Mouse (Mus musculus): ENCODE measurements around the gene Pld6. TPM values are rescaled to one million over a fixed set of nuclear protein-coding genes. Genes with fewer than 3 reads are reported as not detected.
"Not testable (repeated sequence)": the region's sequence is repeated elsewhere in the genome, so short reads cannot be mapped to it uniquely, and the experiment has no call there.

Gene Pld6
- polyA plus RNA-seq, 1 experiment from 2014 or later = 1.6 TPM

DNA sequence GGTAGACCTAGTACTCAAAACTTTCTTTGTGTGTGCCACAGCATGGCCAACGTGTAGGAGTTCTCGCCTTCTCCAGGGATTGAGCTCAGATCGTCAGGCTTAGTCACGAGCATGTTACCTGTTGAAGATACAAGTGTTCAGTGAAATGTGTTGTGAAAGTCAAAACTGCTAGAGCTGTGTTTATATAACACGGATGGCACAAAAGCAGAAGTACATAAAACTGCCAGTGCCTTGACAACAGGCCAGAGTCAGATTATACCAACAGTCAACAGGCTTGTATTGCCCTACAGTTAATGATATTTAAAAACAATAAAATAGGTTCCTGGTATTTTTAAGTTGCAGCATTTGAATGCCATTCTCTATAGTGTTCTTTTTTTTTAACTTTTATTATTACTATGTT, 41.6 kb downstream of the Pld6 start:
- no peak overlapping the region for H3K27ac ChIP-seq (replicated peaks in 1 of 2; ENCODE audit: control insufficient read depth in 1 of 2, insufficient read depth in 1 of 2, low read depth in 2 of 2, low read length in 2 of 2)
- no peaks in the 10 kb centered on the region for H3K27me3 ChIP-seq (ENCODE audit: control insufficient read depth, insufficient read depth, low read length)
- WGBS = 89% methylated on average over 5 of the region's 5 CpGs
- ATAC-seq (ENCODE audit: insufficient number of reproducible peaks, insufficient read depth, low FRiP score, low read depth) = no peak
- no peak overlapping the region for H3K4me3 ChIP-seq (ENCODE audit: control insufficient read depth in 1 of 2, insufficient read depth in 1 of 2, low read depth in 1 of 2, low read length in 2 of 2)
- no peak overlapping the region for H3K9ac ChIP-seq (ENCODE audit: low read length)
- no peaks in the 10 kb centered on the region for H3K9me3 ChIP-seq (ENCODE audit: control insufficient read depth, low read length)
- no peak overlapping the region for H3K4me2 ChIP-seq (ENCODE audit: low read length)
- peaks cover 82% of the 10 kb centered on the region for H3K36me3 ChIP-seq (ENCODE audit: control insufficient read depth, insufficient read depth, low read length)
- H3K4me1 ChIP-seq (ENCODE audit: control insufficient read depth in 2 of 2, insufficient read depth in 2 of 2, low read length in 2 of 2) = no peaks in the 10 kb centered on the region

DNA sequence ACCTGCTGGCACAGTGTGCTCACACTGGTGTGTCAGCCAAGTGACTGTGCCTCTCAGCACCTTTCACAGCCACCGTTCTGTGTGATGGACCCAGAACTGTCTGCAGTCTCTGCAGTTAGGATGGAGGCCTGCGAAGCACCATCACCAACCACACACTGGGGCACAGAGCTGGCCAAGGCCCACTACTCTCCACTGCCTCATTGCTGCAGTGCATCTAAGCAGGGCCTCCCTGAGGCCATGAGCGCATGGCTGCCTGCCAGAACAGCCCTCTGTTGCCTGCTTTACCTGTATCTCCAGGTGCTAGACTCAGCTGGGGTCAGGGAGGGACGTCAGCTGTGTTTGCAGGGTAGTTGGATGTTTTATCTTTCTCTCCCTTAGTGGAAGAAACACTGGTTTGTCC, 43.1 kb downstream of the Pld6 start:
- H3K27ac ChIP-seq (replicated peaks in 1 of 2; ENCODE audit: control insufficient read depth in 1 of 2, insufficient read depth in 1 of 2, low read depth in 2 of 2, low read length in 2 of 2) = no peak overlapping the region
- no peak overlapping the region for H3K4me2 ChIP-seq (ENCODE audit: low read length)
- H3K36me3 ChIP-seq (ENCODE audit: control insufficient read depth, insufficient read depth, low read length) = peaks cover 82% of the 10 kb centered on the region
- ATAC-seq (ENCODE audit: insufficient number of reproducible peaks, insufficient read depth, low FRiP score, low read depth) = no peak
- WGBS = 92% methylated on average over 4 of the region's 4 CpGs
- H3K9ac ChIP-seq (ENCODE audit: low read length) = no peak overlapping the region
- no peak overlapping the region for H3K4me3 ChIP-seq (ENCODE audit: control insufficient read depth in 1 of 2, insufficient read depth in 1 of 2, low read depth in 1 of 2, low read length in 2 of 2)
- no peaks in the 10 kb centered on the region for H3K27me3 ChIP-seq (ENCODE audit: control insufficient read depth, insufficient read depth, low read length)
- H3K9me3 ChIP-seq (ENCODE audit: control insufficient read depth, low read length) = no peaks in the 10 kb centered on the region
- no peaks in the 10 kb centered on the region for H3K4me1 ChIP-seq (ENCODE audit: control insufficient read depth in 2 of 2, insufficient read depth in 2 of 2, low read length in 2 of 2)

DNA sequence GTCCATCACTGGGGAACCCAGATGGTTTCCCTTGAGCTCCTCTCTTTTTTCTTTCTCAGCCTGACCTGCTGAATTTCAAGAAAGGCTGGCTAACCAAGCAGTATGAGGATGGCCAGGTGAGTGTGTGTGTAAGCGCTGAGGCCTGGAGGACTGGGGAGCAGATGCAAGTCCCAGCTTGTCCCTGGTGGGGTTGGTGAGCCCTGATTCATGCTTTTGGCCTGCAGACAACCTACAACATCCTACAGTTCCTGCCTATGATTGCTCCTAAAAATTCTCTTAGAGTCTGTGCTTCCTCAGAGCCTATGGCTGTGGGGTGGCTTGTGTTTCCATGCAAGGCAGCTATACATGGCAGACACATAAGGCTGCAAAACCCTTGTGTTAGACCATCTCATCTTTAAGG, 43.7 kb downstream of the Pld6 start:
- H3K36me3 ChIP-seq (ENCODE audit: control insufficient read depth, insufficient read depth, low read length) = peaks cover 82% of the 10 kb centered on the region
- no peak for ATAC-seq (ENCODE audit: insufficient number of reproducible peaks, insufficient read depth, low FRiP score, low read depth)

GRCm38 (mm10) chr11:59743307-59743706, 44.1 kb downstream of the Pld6 start:
- WGBS = 95% methylated on average over 2 of the region's 2 CpGs
- no peak overlapping the region for H3K9ac ChIP-seq (ENCODE audit: low read length)
- H3K9me3 ChIP-seq (ENCODE audit: control insufficient read depth, low read length) = no peaks in the 10 kb centered on the region
- H3K4me3 ChIP-seq (ENCODE audit: control insufficient read depth in 1 of 2, insufficient read depth in 1 of 2, low read depth in 1 of 2, low read length in 2 of 2) = no peak overlapping the region
- no peak for ATAC-seq (ENCODE audit: insufficient number of reproducible peaks, insufficient read depth, low FRiP score, low read depth)
- H3K36me3 ChIP-seq (ENCODE audit: control insufficient read depth, insufficient read depth, low read length) = peaks cover 82% of the 10 kb centered on the region
- no peak overlapping the region for H3K27ac ChIP-seq (replicated peaks in 1 of 2; ENCODE audit: control insufficient read depth in 1 of 2, insufficient read depth in 1 of 2, low read depth in 2 of 2, low read length in 2 of 2)
- no peak overlapping the region for H3K4me2 ChIP-seq (ENCODE audit: low read length)
- no peaks in the 10 kb centered on the region for H3K4me1 ChIP-seq (ENCODE audit: control insufficient read depth in 2 of 2, insufficient read depth in 2 of 2, low read length in 2 of 2)
- no peaks in the 10 kb centered on the region for H3K27me3 ChIP-seq (ENCODE audit: control insufficient read depth, insufficient read depth, low read length)

More for the DNA sequence above, 43.7 kb downstream of the Pld6 start:
- H3K4me3 ChIP-seq (ENCODE audit: control insufficient read depth in 1 of 2, insufficient read depth in 1 of 2, low read depth in 1 of 2, low read length in 2 of 2) = no peak overlapping the region
- no peaks in the 10 kb centered on the region for H3K9me3 ChIP-seq (ENCODE audit: control insufficient read depth, low read length)
- H3K27ac ChIP-seq (replicated peaks in 1 of 2; ENCODE audit: control insufficient read depth in 1 of 2, insufficient read depth in 1 of 2, low read depth in 2 of 2, low read length in 2 of 2) = no peak overlapping the region
- 95% methylated on average over 1 of the region's 1 CpGs for WGBS
- H3K4me1 ChIP-seq (ENCODE audit: control insufficient read depth in 2 of 2, insufficient read depth in 2 of 2, low read length in 2 of 2) = no peaks in the 10 kb centered on the region
- no peak overlapping the region for H3K4me2 ChIP-seq (ENCODE audit: low read length)
- H3K27me3 ChIP-seq (ENCODE audit: control insufficient read depth, insufficient read depth, low read length) = no peaks in the 10 kb centered on the region
- H3K9ac ChIP-seq (ENCODE audit: low read length) = no peak overlapping the region

DNA sequence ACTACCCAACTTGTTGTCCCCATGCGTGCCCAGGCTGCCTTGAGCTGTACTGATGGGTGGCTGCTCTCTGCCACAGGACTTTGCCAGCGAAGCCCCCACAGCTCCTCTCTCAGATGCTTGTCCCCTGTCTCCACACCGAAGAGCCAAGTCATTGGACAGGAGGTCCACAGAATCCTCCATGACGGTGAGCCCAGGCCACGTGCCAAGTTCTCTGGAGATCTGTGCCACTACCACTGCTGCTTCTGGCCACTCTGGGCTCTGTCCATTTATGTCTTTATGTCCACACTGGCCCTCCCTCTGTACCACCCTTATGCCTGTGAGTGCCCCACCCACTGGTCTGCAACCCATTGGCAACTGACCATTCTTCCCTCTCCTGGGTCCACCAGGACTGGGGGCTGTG, 45.5 kb downstream of the Pld6 start:
- Histone ChIP-seq H3K36me3 (ENCODE audit: control insufficient read depth, insufficient read depth, low read length) (peaks cover 91% of the 10 kb centered on the region), H3K9me3 (ENCODE audit: control insufficient read depth, low read length) (no peaks in the 10 kb centered on the region), H3K4me3 (ENCODE audit: control insufficient read depth in 1 of 2, insufficient read depth in 1 of 2, low read depth in 1 of 2, low read length in 2 of 2) (no peak overlapping the region), H3K9ac (ENCODE audit: low read length) (no peak overlapping the region), H3K4me1 (ENCODE audit: control insufficient read depth in 2 of 2, insufficient read depth in 2 of 2, low read length in 2 of 2) (no peaks in the 10 kb centered on the region), H3K27me3 (ENCODE audit: control insufficient read depth, insufficient read depth, low read length) (no peaks in the 10 kb centered on the region), H3K27ac (replicated peaks in 1 of 2; ENCODE audit: control insufficient read depth in 1 of 2, insufficient read depth in 1 of 2, low read depth in 2 of 2, low read length in 2 of 2) (no peak overlapping the region), H3K4me2 (ENCODE audit: low read length) (no peak overlapping the region)
- no peak for ATAC-seq (ENCODE audit: insufficient number of reproducible peaks, insufficient read depth, low FRiP score, low read depth)
- 98% methylated on average over 5 of the region's 5 CpGs for WGBS

DNA sequence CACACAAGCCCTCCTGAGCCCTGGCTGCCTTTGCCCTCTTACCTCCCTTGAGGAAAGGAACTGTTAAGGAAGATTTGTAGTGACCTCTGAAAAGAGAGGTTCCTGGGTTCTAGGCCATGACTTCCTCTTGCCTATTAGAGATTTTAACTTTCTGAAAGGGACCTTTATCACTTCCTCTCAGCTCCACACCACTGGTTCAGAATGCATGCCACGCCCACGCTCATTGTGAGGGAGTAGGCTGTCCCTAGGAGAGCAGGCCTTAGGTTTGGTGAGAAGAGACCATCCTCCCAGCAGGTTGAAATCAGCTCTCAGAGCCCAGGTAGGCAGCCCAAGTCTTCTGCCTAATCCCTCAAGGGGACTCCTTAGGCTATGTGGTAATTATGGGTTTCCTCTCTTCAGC, 47.4 kb downstream of the Pld6 start:
- no peak for ATAC-seq (ENCODE audit: insufficient number of reproducible peaks, insufficient read depth, low FRiP score, low read depth)
- H3K27me3 ChIP-seq (ENCODE audit: control insufficient read depth, insufficient read depth, low read length) = no peaks in the 10 kb centered on the region
- H3K27ac ChIP-seq (replicated peaks in 1 of 2; ENCODE audit: control insufficient read depth in 1 of 2, insufficient read depth in 1 of 2, low read depth in 2 of 2, low read length in 2 of 2) = no peak overlapping the region
- no peak overlapping the region for H3K4me2 ChIP-seq (ENCODE audit: low read length)
- H3K4me1 ChIP-seq (ENCODE audit: control insufficient read depth in 2 of 2, insufficient read depth in 2 of 2, low read length in 2 of 2) = no peaks in the 10 kb centered on the region
- H3K36me3 ChIP-seq (ENCODE audit: control insufficient read depth, insufficient read depth, low read length) = peaks cover 100% of the 10 kb centered on the region
- no peaks in the 10 kb centered on the region for H3K9me3 ChIP-seq (ENCODE audit: control insufficient read depth, low read length)
- no peak overlapping the region for H3K4me3 ChIP-seq (ENCODE audit: control insufficient read depth in 1 of 2, insufficient read depth in 1 of 2, low read depth in 1 of 2, low read length in 2 of 2)
- WGBS = 87% methylated on average over 2 of the region's 2 CpGs
- no peak overlapping the region for H3K9ac ChIP-seq (ENCODE audit: low read length)

DNA sequence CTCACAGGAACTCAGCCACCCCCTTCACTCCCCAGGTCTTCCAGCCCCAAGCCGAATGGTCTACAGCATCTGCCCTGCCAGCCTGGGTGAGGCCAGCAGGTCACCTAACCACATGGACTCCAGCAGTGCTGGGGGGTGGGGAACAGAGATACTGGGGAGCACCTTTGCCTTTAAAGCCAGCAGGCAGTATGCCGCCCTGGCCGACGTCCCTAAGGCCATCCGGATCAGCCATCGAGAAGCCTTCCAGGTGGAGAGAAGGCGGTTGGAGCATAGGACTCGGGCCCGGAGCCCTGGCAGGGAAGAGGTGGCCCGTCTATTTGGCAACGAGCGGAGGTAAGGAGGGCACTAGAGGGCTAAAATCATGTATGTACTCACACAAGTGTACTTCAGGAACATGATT, 50.2 kb downstream of the Pld6 start:
- ATAC-seq (ENCODE audit: insufficient number of reproducible peaks, insufficient read depth, low FRiP score, low read depth) = no peak

DNA sequence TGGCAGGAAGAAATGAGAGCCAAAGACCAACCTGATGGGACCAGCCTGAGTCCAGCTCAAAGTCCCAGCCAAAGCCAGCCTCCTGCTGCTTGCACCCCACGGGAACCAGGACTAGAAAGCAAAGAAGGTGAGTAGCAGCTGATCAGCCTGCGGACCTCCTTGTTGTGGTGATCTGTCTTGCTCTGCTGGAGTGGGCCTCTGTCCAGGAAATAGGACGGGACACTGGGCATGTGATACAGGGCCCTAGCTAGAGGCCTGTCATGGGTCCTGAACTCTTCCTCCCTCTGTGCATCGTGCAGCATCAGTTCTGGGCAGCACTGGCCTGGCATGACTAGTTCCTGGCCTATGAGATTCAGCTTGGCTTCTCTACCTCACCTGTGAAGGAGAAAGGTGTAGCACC, 51.5 kb downstream of the Pld6 start:
- not testable (repeated sequence) for H3K27ac ChIP-seq (replicated peaks in 1 of 2; ENCODE audit: control insufficient read depth in 1 of 2, insufficient read depth in 1 of 2, low read depth in 2 of 2, low read length in 2 of 2); H3K9ac ChIP-seq (ENCODE audit: low read length); ATAC-seq (ENCODE audit: insufficient number of reproducible peaks, insufficient read depth, low FRiP score, low read depth); H3K9me3 ChIP-seq (ENCODE audit: control insufficient read depth, low read length); H3K4me2 ChIP-seq (ENCODE audit: low read length); H3K4me3 ChIP-seq (ENCODE audit: control insufficient read depth in 1 of 2, insufficient read depth in 1 of 2, low read depth in 1 of 2, low read length in 2 of 2); H3K4me1 ChIP-seq (ENCODE audit: control insufficient read depth in 2 of 2, insufficient read depth in 2 of 2, low read length in 2 of 2); H3K27me3 ChIP-seq (ENCODE audit: control insufficient read depth, insufficient read depth, low read length)
- WGBS = 85% methylated on average over 4 of the region's 4 CpGs
- H3K36me3 ChIP-seq (ENCODE audit: control insufficient read depth, insufficient read depth, low read length) = peaks cover 87% of the 10 kb centered on the region

More for the DNA sequence above, 50.2 kb downstream of the Pld6 start:
- Histone ChIP-seq H3K9ac (ENCODE audit: low read length) (no peak overlapping the region), H3K4me3 (ENCODE audit: control insufficient read depth in 1 of 2, insufficient read depth in 1 of 2, low read depth in 1 of 2, low read length in 2 of 2) (no peak overlapping the region), H3K27ac (replicated peaks in 1 of 2; ENCODE audit: control insufficient read depth in 1 of 2, insufficient read depth in 1 of 2, low read depth in 2 of 2, low read length in 2 of 2) (no peak overlapping the region), H3K36me3 (ENCODE audit: control insufficient read depth, insufficient read depth, low read length) (peaks cover 90% of the 10 kb centered on the region), H3K9me3 (ENCODE audit: control insufficient read depth, low read length) (no peaks in the 10 kb centered on the region), H3K27me3 (ENCODE audit: control insufficient read depth, insufficient read depth, low read length) (no peaks in the 10 kb centered on the region), H3K4me2 (ENCODE audit: low read length) (no peak overlapping the region), H3K4me1 (ENCODE audit: control insufficient read depth in 2 of 2, insufficient read depth in 2 of 2, low read length in 2 of 2) (no peaks in the 10 kb centered on the region)
- 93% methylated on average over 12 of the region's 12 CpGs for WGBS

All from heart, embryonic 14.5 days (tissue).